Mouse (Mus musculus) MN1 (cell line): ENCODE data around the gene Ptma.
A peak's percentile ranks its signal among the peaks of the same experiment; 100 is the strongest.
"Not testable (repeated sequence)": the region's sequence is repeated elsewhere in the genome, so short reads cannot be mapped to it uniquely, and the experiment has no call there.

Source experiments
- DNase-seq: peaks from one replicate; pipeline ENCODE4 v3.0.0-alpha.2; 2016; ENCODE audit warnings: low spot score

The Ptma gene

DNA sequence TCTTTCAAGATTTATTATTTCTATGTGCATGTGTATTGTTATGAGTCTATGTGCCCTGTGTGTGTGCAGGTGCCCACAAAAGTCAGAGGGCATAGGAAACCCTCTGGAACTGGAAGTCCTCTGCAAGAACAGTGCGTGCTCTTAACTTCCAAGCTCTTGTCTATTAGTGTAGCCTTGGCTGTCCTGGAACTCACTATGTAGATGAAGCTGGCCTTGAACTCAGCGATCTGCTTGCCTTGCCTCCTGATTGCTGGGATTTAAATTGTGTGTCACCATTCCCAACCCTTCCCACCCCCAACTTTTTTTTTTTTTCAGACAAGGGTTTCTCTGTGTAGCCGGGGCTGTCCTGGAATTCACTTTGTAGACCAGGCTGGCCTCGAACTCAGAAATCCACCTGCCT, 30.2 kb upstream of the Ptma start:
- no peak for DNase-seq

DNA sequence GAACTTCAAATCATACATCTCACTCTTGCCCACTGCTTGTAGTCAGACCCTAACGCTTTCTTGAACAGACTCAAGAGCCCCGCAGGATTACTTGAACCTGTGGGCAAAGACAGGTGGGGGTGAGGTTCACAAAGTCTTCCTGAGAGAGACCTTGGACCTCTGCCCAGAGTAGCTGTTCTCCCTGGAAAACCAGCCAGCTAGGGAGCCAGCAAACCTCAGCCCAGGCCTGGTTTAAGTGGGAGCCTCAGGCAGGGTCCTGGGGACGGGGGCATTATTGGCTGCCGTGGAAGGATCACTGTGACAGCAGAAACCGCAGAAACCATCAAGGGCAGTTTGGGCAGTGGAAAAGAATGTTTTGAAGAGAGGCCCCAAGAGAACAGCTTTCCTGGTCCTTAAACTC, 29.2 kb upstream of the Ptma start:
- DNase-seq = no peak

GRCm38 (mm10) chr1:86497986-86498385, 28.5 kb upstream of the Ptma start:
- no peak for DNase-seq

DNA sequence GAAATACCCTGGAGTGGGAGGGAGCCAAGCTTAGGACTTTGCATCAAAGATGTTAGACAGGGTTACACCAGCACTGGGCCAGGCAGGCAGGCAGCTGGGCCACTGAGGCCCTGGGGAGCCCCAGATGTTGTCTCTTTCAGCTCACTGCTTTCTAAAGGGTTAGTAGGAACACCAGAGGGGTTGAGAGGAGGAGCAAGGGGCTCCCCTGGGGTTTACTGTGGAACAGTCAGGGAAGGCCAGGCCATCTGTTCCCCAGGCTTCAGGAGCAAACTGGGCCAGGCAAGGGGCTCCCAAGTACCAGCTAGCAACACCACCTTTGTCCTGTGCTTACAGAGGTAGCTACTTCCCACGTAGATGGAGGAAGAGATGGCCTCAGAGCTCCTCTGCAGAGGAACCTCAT, 27.9 kb upstream of the Ptma start:
- DNase-seq = peak; percentile 44

DNA sequence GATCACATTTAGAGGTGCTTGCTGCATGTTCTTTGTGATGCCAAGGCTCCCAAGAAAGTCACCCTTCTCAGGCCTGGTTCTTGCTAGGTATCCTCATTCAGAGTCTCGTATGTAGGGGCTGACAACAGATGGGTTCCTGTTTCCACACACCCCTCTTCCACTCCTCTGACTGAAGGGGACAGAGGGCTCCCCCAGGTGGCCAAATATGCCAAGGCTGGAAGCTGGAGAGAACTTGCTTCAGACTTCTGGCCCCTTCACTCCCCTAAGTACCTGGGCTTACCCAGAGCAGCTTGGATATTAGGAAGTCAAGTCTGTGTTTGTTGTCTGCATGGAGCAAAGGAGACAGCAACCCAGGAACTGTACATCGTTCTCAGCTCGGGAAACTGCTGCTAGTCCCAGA, 26.6 kb upstream of the Ptma start:
- peak; percentile 65 for DNase-seq

DNA sequence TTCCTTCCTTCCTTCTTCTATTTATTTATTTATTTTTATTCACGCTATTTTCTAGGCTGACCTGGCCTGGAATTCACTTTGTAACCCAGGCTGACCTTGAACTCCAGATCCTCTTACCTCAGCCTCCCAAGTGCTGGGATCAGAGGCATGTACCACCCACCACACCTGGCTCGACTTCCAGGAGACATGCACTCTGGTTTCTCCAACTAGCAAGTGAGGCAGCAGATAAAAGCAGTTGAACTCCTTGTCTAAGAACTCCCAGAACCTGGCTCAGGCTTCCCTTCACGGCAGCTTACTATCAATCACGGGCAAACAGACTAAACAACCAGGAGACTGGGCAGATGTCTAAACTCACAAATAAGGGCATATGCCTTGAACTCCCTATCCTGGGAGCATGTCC, 25.8 kb upstream of the Ptma start:
- no peak for DNase-seq

DNA sequence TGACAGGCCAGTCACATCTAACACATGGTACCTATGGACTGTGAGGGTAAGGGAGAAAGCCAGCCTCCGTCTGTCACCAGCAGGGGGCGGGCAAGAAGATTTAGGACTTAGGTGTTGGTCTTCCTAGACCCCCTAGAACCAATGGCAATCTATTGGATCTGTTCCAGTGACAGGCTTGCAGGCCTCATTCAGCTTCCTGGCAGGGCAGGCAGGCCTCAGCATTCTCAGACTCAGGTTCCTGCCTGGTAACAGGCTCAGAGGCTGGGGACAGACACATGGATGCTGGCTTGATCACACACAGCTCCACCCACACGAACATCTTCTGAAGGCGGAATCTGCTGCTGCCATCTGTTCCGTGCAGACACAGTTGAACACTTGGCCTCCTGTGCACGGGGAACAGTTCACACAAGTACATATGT, 25.4 kb upstream of the Ptma start:
- DNase-seq = peak; percentile 72

DNA sequence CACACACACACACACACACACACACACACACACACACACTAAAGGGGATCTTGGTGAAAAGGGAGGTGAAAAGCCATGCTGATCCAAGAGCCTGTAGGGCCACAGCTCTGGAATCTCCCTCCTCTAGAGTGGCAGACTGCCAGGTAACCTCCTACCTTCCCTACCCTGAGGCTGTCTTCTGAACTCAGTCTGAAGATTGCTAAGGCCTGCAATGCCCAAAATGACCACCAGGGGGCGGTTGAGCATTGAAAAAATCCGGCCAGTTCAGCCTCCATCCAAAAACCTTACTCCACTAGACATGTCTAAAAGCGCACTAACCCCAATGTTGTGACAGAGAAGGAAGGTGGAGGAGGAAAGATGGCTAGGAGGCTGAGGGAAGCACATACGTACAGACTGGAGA, 25.0 kb upstream of the Ptma start:
- peak; percentile 95 for DNase-seq

- DNase-seq = peak; percentile 35
Measured at GRCm38 (mm10) chr1:86502221-86503048, 24.1 kb upstream of the Ptma start.

GRCm38 (mm10) chr1:86503165-86503747, 23.3 kb upstream of the Ptma start:
- DNase-seq = peak; percentile 76

GRCm38 (mm10) chr1:86503906-86504696, 22.4 kb upstream of the Ptma start:
- DNase-seq = peak; percentile 97

DNA sequence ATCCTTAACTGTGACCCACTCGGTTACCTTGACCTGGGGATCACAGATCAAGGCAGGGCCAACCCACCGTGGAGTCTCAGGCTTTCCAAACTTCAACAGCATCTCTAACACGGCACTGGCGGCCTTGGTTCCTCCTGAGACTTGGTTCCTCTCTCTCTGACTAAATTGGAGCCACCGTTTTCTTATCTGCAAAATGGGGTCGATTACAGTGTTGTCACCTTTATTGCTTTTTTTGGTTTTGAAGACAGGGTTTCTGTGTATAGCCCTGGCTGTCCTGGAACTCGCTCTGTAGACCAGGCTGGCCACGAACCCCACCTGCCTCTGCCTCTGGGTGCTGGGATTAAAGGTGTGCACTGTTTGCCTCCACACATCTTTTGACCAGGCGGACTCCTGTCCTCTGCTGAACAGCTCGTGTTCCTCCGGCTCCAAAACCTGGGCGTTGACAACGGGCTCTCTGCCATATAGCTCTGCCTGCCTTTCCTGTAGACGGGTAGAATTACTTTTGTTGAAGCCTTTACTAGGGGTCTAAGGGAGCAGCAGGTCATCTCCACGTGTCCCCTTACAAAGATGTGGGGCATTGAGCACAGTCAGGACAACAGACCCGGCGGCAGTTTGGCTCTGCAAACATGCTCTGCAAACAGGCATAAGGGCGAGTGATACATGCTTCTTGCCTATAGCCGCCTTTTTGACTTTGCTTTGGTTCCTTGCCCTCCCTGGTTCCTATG, 21.7 kb upstream of the Ptma start:
- DNase-seq = no peak

- peak; percentile 86 for DNase-seq
Measured at GRCm38 (mm10) chr1:86505461-86505860, 21.1 kb upstream of the Ptma start.

- no peak for DNase-seq
Measured at GRCm38 (mm10) chr1:86506420-86506819, 20.1 kb upstream of the Ptma start.

DNA sequence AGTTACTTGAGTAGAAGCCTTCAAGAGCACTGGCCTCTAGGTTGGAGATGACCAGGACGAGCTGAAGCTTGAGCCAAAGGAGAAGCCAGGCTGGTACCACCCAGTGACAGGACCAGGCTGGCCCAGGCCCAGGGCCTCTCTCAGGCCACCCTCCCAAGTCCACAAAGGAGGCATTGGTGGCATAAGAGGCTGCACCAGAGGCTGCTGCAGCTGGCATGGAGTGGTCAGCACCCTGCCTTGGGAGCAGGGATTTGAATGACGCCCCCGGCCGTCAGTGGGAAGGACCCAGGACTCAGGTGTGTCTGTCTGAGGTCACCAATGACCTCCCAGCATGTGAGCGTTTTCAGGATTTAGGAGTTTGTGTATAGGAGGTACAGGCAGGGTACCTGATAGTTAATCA, 18.7 kb upstream of the Ptma start:
- no peak for DNase-seq

DNA sequence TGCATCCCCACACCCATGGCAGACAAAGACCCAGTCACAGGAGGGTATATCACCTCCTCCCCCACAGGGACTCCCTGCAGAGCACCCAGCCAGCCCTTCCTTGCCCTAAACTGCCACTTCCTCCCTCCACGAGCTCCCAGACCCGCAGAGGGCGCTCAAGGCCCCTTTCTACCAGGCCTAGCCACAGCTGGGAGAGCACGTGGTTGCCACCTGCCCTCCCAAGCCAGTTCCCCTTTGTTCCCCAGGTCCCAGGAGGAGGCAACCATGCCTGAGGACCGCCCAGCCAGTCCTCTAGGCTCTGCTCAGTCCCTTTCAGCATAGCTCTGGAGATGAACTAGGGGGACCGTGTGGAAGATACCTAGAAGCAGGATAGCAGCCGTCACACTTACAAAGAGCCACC, 17.1 kb upstream of the Ptma start:
- DNase-seq = peak; percentile 92

GRCm38 (mm10) chr1:86510266-86510665, 16.3 kb upstream of the Ptma start:
- DNase-seq = no peak

GRCm38 (mm10) chr1:86510676-86511441, 15.7 kb upstream of the Ptma start:
- DNase-seq = peak; percentile 96

DNA sequence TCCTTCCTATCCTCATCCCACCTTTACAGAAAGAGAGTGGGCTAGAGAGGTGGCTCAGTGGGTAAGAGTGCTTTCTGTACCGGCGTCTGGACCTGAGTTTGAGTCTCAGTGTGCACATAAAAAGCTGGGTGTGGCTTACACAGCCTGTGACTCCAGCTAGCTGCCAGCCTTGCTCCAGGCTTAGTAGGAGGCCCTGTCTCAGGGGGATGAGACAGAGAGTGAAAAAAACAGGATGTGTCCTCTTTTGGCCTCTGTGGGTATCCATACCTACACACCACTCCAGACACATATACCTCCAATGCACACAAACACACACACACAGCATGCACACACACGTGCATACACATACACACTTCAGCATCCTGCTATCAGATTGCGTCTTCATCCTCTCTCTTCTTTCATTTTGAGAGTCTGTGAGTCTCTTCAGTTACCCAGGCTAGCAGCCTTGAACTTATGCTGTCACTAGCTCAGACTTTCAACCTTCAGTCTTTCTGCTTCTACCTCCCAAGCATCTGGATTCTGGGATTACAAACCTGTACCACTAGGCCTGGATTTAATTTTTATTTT, 14.3 kb upstream of the Ptma start:
- peak; percentile 38 for DNase-seq

- not testable (repeated sequence) for DNase-seq
Measured at GRCm38 (mm10) chr1:86513031-86513430, 13.5 kb upstream of the Ptma start.
